Mouse (Mus musculus) olfactory bulb, adult 2 months (tissue): ENCODE measurements at regions not wholly inside any gene's neighbourhood (a gene's known extent, or its start where the extent isn't known, plus 50 kb on each side); places are given as distances from the start of the nearest gene placed in this dataset.

Experiments used
- H3K27ac ChIP-seq: fragments of 200-500 bp; 2 replicates; pipeline ENCODE4 v1.5.1; 2012; ENCODE audit warnings: low read depth, low read length; ENCODE audit not compliant: insufficient read depth
- H3K4me1 ChIP-seq: fragments of 200-500 bp; 2 replicates; pipeline ENCODE4 v1.6.1; 2012; ENCODE audit warnings: low read length; ENCODE audit not compliant: control insufficient read depth, insufficient read depth
- H3K4me3 ChIP-seq: fragments of 200-500 bp; 2 replicates; pipeline ENCODE4 v1.5.1; 2012; ENCODE audit warnings: mild to moderate bottlenecking, low read depth, low read length, moderate library complexity; ENCODE audit not compliant: insufficient read depth
- CTCF ChIP-seq: fragments of 200-500 bp; IDR thresholded peaks from 2 replicates; pipeline ENCODE4 v1.5.1; 2012; ENCODE audit warnings: low read depth, mild to moderate bottlenecking, low read length, moderate library complexity; ENCODE audit not compliant: insufficient read depth
- POLR2A ChIP-seq: fragments of 200-500 bp; IDR thresholded peaks from 2 replicates; pipeline ENCODE4 v1.6.1; 2012; ENCODE audit warnings: mild to moderate bottlenecking, low read depth, low read length, moderate library complexity; ENCODE audit not compliant: insufficient read depth
- WGBS: fragments of 180-500 bp; shearing (Covaris S2); methylation state at CpG from one replicate; pipeline ENCODE4 v1.1.7; 2018; 5-methylcytosine and 5-hydroxymethylcytosine counted together

DNA sequence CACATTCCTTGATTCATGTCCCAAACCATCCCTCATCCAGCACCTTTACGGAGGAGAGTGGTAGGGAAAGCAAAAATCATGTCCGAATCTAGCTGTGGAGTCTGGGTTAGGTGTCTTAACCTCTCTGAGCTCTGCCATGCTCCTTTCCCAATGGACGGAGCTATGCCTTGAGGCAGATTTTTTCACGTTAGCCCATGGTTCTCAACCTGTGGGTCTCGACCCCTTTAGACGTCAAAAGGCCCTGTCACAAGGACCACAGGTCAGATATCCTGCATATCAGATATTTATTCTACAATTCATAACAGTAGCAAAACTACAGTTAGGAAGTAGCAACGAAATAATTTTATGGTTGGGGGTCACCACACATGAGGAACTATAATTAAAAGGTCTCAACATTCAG is 198.1 kb downstream of the Cdc5l start:
- Histone ChIP-seq H3K4me1 (no peaks in the 10 kb centered on the region), H3K4me3 (no peak overlapping the region), H3K27ac (no peak overlapping the region)
- no peak for TF ChIP-seq CTCF
- no peak for TF ChIP-seq POLR2A
- 92% methylated on average over 7 of the region's 7 CpGs for WGBS

DNA sequence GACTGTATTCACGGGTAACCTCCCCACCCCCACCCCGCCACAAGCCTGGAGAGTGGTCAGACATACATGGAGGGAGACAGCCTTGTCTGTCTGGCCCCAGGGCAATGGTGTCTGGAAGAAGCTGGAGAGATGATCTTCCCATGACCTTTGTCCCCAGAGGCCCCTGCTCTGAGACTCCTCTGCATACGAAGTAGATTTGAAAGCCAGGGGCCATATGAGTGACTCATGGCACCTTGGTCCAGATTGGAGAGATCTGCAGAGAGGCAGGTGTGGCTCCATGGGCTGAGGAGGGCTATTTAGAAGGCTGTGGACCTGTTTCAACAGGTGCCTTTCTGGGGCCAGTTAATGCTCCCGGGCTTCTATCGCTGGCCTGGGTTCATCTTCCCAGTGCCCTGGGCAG is 200.7 kb downstream of the Cdc5l start:
- Histone ChIP-seq H3K4me1 (no peaks in the 10 kb centered on the region), H3K4me3 (no peak overlapping the region), H3K27ac (no peak overlapping the region)
- TF ChIP-seq CTCF (no peak), POLR2A (no peak)
- 86% methylated on average over 5 of the region's 5 CpGs for WGBS

DNA sequence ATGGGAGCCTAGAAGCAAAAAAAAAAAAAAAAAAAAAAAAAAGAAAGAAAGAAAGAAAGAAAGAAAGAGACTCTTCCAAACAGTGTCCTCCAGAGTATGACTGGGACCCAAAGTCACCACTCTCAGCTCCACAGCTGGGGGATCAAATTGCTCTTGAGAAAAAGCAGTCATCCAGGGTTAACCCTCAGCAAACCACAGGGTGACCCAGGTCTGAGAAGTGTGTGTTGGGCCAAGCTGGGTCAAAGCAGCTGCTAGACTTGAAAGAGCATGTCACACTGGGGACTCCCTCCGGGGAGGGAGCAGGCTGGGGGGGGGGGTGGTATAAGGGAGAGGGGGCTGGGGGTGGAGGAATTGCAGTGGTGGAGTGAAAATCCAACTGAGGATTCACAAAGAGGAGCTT is 206.3 kb downstream of the Cdc5l start:
- H3K4me3 ChIP-seq = no peak overlapping the region
- peaks cover 4% of the 10 kb centered on the region; the same call in 1 of the 2 replicates for H3K4me1 ChIP-seq
- H3K27ac ChIP-seq = no peak overlapping the region
- 38% methylated on average over 1 of the region's 1 CpGs for WGBS
- TF ChIP-seq POLR2A (no peak), CTCF (no peak)

DNA sequence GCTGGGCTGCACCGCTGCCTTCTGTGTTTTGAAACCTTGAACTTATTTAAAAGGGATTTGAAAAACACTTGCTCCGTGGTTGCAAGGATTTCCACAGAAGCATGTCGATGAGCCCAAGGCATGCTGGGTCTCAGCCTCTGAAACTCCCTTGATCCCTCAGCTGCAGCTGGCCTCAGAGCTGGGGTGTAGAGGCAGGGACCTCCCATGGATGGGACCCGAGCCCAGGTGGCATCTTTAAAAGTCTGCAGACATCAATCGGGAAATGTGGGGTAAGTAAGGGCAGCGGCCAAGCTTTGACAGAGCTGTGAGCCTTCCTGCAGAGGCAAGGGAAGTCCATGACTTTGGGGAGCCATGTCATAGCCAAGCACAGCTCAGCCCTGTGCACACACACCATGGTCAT is 207.1 kb downstream of the Cdc5l start:
- WGBS = 52% methylated on average over 6 of the region's 6 CpGs
- TF ChIP-seq CTCF (no peak), POLR2A (no peak)
- peaks cover 5% of the 10 kb centered on the region; the same call in 1 of the 2 replicates for H3K4me1 ChIP-seq
- no peak overlapping the region for H3K27ac ChIP-seq
- H3K4me3 ChIP-seq = no peak overlapping the region

DNA sequence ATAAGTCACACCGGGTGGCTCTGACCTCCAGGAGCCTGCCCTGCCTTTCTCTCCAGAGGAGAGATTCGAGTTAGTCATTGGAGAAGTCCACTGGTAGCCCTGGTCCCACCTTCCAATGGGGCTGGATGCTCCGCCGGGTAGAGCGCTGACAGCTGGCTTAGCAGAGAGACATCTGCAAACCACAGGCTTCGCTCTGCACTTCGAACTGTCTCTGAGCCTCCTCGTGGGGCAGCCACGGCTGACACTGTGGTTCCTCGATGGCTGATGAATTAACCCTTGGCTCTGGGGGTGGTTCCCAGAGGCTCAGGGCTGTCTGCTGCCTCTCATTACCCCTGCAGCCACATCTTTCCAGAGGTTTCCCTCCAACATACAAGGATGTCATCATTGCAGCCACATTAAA is 211.9 kb downstream of the Cdc5l start:
- peaks cover 5% of the 10 kb centered on the region; the same call in 1 of the 2 replicates for H3K4me1 ChIP-seq
- no peak overlapping the region for H3K4me3 ChIP-seq
- no peak overlapping the region for H3K27ac ChIP-seq
- 78% methylated on average over 10 of the region's 10 CpGs for WGBS
- TF ChIP-seq CTCF (no peak), POLR2A (no peak)

DNA sequence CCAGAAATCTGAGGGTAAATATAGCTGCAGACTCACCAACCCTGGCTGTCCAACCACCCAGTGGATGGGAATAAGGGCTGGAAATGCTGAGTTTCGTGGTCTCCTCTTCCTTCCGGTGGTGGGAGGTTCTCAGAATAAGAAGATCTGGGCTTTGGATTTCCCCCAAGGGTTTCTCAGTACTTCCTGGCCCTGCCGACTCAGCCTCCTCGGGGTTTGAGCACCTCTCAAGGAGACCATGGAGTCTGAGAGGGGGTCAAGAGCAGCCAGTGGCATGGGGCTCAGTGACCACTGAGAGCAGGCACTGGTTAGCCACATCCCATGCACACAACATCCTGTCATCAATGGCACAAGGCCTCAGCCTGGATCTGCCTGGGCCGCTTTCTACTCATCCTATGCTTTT is 216.4 kb downstream of the Cdc5l start:
- TF ChIP-seq CTCF = no peak
- TF ChIP-seq POLR2A = no peak
- H3K27ac ChIP-seq = no peak overlapping the region
- no peak overlapping the region for H3K4me3 ChIP-seq
- H3K4me1 ChIP-seq = peaks cover 6% of the 10 kb centered on the region; the same call in 1 of the 2 replicates
- 85% methylated on average over 5 of the region's 5 CpGs for WGBS

DNA sequence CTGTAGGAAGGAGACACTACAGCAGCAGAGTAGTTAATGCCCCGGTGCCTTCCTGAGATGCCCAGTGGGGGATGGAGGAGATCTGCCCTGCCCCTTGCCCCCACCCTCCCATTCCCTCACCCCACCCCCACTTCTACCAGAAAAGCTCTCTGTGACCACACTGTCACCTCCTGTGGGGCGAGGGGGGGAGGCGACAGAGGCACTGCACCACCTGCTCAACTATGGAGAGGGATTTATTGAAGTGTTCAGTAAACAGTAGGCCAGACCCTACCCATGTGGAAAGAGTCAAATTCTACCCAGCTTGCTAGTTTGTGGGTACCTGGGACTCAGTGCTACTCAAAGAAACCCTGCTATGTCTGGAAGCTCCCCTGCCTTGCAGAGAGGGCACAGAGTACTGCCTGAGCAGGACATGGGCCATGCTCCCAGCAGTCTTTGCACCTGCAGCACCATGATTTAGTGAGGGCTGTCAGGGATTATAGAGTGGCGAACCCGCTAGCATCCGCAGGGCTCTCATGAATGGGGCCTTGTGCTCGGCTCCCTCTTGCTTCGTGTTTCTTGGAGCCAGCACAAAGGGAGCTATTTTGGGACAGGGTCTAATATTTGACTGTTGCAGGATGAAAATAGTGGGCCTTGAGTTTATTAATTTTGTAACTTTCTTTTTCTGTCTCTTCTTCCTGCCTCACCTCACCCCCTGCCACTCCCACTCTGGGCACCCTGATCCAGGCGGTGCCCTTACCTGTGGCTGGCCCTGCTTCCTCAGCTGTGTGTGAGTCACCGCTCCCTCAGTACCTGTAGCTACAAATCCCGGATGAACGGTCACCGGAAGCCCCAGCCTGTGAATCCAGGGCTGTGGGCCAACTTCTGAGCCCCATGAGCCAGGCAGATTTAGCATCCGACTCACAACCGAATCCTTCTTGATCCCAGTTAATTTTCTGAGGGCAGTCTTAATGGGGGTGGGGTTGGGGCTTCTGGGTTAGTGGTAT is 218.2 kb downstream of the Cdc5l start:
- Histone ChIP-seq H3K27ac (no peak overlapping the region), H3K4me1 (peaks cover 6% of the 10 kb centered on the region; the same call in 1 of the 2 replicates), H3K4me3 (no peak overlapping the region)
- WGBS = 77% methylated on average over 15 of the region's 15 CpGs
- TF ChIP-seq CTCF (no peak), POLR2A (no peak)

DNA sequence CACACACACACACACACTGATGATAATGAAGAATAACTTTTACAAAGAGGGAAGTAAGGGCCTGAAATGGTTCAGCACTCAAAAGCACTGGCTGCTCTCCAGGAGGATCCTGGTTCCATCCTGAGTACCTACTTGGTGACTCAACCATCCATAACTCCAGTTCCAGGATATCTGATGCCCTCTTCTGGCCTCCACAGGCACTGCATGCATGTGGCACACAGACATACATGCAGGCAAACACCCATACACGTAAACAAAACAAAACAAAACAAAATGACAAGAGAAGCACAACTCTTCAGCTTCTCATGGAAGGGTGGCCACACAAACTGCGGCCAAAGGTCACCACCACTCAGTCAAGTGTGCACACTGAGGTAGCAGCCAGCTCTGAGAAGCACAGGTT is 222.6 kb downstream of the Cdc5l start:
- WGBS = 89% methylated on average over 2 of the region's 2 CpGs
- Histone ChIP-seq H3K4me1 (peaks cover 6% of the 10 kb centered on the region; the same call in 1 of the 2 replicates), H3K4me3 (no peak overlapping the region), H3K27ac (no peak overlapping the region)
- TF ChIP-seq POLR2A (no peak), CTCF (no peak)

DNA sequence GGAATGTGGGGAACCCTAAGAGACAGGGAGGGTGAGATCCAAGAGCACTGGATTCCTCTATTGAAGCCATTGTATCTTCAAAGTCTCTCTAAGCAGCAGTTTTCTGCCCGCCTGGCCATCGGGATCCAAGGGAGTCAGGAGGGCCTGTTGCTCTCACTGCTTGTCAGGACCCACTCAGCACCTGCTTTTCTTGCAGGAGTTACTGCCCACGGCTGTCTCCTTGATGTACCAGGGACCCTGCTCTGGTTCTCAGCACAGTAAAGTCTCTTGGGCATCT is 224.2 kb downstream of the Cdc5l start:
- no peak for TF ChIP-seq POLR2A
- TF ChIP-seq CTCF = no peak
- H3K4me1 ChIP-seq = no peaks in the 10 kb centered on the region
- H3K27ac ChIP-seq = no peak overlapping the region
- whole genome bisulfite sequencing = 77% methylated on average over 3 of the region's 3 CpGs
- H3K4me3 ChIP-seq = no peak overlapping the region
